Mouse (Mus musculus) brain, embryonic 14.5 days (tissue): Measurements from ENCODE around the gene Tac2.
A peak's percentile ranks its signal among the peaks of the same experiment; 100 is the strongest.

ENCODE experiments used
- CTCF ChIP-seq: fragments of 200-500 bp; IDR thresholded peaks from 2 replicates; pipeline ENCODE4 v1.5.1; 2012; ENCODE audit warnings: inconsistent platforms, mild to moderate bottlenecking, moderate library complexity, borderline replicate concordance; ENCODE audit not compliant: insufficient read depth, insufficient read length; ENCODE audit errors: extremely low read depth
- POLR2A ChIP-seq: fragments of 200-500 bp; IDR thresholded peaks from 2 replicates; pipeline ENCODE4 v1.6.1; 2012; ENCODE audit warnings: mild to moderate bottlenecking, inconsistent platforms, borderline replicate concordance; ENCODE audit not compliant: poor library complexity, insufficient read depth, insufficient read length, severe bottlenecking; ENCODE audit errors: extremely low read depth

DNA sequence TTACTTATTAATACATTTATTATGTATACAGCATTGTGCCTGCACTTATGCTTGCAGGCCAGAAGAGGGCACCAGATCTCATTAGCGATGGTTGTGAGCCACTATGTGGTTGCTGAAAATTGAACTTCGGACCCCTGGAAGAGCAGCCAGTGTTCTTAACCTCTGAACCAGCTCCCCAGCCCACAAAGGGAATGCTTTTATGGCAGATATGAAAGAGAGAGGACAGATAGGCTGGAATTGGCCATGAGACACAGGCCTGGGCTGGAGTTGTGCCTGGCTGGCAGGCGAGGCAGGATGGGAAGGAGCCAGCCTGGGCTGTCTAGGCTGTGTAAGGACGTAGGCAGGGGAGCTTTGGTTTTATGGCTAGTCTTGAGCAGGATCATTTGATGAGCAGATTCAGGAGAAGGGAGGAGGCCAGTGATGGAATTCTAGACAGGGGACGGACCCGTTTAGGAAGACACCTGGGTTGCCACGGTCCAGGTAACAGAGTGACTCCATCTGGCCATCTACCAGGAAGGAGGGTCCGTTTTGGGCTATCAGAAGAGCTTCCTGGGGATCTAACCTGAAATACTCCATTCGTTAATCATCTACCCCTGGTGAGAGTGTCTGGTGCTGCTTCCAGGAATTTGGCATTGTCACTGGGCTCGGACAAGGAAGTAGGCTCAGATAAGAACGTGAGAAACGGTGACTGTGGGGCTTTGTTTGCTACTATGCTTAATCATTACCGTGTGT, 14.0 kb downstream of the Tac2 start:
- TF ChIP-seq CTCF (peak; percentile 51; the same call in 1 of the 2 replicates), POLR2A (no peak)
